Mouse (Mus musculus): ENCODE data around the gene Gm8947.
A peak's percentile ranks its signal among the peaks of the same experiment; 100 is the strongest.
"Not testable (repeated sequence)": the region's sequence is repeated elsewhere in the genome, so short reads cannot be mapped to it uniquely, and the experiment has no call there.

The Gm8947 gene

DNA sequence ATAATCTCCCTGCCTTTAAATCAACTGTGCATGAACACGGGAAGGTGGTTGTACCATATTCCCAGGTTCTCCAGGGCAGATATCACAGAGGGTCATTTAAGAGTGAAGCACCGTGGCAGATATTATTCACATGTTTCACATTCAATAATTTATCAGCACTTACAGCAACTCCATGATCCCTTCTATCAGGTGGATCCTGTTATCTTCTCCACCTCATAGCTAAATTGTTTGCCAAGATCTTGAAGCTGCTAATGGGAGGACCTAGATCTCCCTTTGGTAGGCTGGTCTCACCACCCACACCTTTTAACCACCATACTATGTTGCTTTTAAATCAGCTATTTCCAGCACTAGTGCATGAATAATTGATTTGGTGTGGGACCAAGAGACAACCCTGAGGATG is 12.0 kb upstream of the Gm8947 start:
- DNase-seq (ENCODE audit: low spot score), result no peak

DNA sequence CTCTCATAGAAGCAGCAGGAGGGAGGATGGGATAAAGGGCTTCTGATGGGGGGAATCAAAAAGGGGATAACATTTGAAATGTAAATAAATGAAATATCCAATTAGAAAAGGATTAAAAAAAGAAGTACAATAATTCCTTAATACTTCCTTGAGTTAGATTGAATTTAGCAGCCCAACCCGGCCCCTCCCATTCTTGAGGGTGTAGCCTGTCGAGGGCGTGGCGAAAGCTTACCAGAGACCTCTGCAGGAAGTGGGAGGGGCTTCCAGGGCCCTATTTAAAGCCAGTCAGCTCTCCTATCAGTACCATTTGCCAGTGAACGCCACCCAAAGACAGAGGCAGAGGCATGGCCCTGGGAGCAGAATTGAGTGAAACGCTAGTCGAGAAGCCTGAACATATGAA is 9.9 kb upstream of the Gm8947 start, which contains the start of gene Gm47985:
Gm47985 (plus strand) TSS at position 272 of the 400 bp plus-strand sequence.
- not testable (repeated sequence) for DNase-seq (ENCODE audit: low spot score)

GRCm38 (mm10) chr1:151186186-151186585 is 6.0 kb upstream of the Gm8947 start:
- not testable (repeated sequence) for DNase-seq (ENCODE audit: low spot score)

GRCm38 (mm10) chr1:151186879-151187424 is 5.2 kb upstream of the Gm8947 start:
- DNase-seq (ENCODE audit: low spot score), result not testable (repeated sequence)

DNA sequence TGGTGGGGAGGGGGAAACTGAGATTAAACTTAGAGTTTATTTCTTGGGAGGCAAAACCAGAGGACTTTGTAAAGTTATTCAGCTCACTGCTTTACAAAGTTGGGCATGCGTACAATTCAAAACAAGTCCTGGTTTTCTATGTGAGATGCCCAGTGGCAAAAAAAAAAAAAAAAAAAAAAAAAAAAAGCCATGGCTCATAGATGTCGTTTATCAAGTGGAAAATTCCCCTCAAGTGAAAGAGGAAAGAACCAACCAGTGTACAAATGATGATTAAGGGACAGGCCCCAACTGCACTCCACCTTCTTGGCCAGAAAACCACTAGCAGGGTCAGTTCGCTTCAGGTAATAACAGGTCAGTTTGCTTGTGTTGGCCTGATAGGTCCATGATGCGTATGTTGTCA is 3.7 kb upstream of the Gm8947 start:
- no peak for DNase-seq (ENCODE audit: low spot score)

GRCm38 (mm10) chr1:151192739-151193138 is 563 bp downstream of the Gm8947 start:
- not testable (repeated sequence) for DNase-seq (ENCODE audit: low spot score)

DNA sequence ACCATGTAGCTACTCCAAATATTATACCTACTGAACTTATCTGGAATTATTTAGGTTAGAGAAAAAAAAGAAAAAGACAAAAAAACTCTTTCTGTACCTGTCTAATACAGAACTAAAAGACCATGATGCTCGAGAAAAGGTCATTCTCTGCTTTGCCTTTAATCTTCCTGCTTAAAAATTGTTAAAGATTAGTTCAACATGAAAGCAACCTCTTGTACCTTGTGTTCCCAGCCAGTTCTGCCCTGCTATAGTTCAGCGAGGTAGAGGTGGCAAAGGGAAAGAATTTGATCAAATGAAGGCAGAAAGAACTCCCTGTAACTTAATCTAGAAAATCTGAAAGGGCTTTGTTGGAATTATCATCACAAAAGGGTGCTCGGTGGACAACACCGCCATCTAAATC is 3.8 kb downstream of the Gm8947 start:
- not testable (repeated sequence) for DNase-seq (ENCODE audit: low spot score)

GRCm38 (mm10) chr1:151196690-151197089 is 4.5 kb downstream of the Gm8947 start:
- not testable (repeated sequence) for DNase-seq (ENCODE audit: low spot score)

- DNase-seq (ENCODE audit: low spot score), result not testable (repeated sequence)
Observed at GRCm38 (mm10) chr1:151198120-151198519, 5.9 kb downstream of the Gm8947 start, which contains the start of gene Gm47995. Gene Gm47995, plus strand, starts transcription at chr1:151198448.

DNA sequence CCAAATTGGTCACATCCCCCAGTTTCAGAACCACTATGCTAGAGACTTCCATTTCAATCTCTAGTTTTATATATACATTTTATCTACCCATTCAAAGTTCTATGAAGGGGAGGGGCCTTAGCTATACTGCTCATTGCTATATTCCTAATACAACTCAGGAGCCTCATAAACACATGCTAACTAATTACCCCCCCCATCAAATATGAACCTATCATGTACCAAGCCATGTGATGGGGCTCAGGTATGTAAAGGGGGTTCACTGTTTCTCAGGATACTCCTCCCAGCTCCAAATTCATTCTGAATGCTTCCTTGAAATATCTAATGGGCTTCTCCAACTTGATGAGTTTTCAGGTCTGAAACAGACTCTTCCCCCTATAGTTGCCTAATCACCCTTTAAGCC is 8.4 kb downstream of the Gm8947 start:
- not testable (repeated sequence) for DNase-seq (ENCODE audit: low spot score)

DNA sequence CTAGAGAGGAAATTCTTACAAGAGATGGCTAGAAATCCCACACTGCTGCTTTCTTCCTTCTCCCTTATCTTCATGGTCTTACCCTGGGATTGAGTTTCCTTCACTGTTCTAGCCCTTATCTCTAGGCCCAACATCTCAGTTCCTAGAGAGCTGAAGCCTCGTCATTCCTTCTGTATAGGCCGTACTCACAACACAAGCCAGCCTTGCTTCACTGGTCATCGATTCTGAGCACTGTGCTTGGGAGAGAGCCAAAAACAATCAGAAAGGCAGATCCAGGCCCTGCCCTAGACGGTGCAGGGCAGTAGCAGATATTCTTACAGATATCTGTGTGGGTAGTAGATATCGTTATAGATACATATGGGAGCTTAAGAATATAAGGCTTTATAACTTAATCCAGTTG is 10.6 kb downstream of the Gm8947 start:
- DNase-seq (ENCODE audit: low spot score), result not testable (repeated sequence)

DNA sequence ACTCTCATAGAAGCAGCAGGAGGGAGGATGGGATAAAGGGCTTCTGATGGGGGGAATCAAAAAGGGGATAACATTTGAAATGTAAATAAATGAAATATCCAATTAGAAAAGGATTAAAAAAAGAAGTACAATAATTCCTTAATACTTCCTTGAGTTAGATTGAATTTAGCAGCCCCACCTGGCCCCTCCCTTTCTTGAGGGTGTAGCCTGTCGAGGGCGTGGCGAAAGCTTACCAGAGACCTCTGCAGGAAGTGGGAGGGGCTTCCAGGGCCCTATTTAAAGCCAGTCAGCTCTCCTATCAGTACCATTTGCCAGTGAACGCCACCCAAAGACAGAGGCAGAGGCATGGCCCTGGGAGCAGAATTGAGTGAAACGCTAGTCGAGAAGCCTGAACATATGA is 11.6 kb downstream of the Gm8947 start, which contains the start of gene 3110040M04Rik:
3110040M04Rik (plus strand) TSS at position 304 of the 400 bp plus-strand sequence.
- not testable (repeated sequence) for DNase-seq (ENCODE audit: low spot score)

DNA sequence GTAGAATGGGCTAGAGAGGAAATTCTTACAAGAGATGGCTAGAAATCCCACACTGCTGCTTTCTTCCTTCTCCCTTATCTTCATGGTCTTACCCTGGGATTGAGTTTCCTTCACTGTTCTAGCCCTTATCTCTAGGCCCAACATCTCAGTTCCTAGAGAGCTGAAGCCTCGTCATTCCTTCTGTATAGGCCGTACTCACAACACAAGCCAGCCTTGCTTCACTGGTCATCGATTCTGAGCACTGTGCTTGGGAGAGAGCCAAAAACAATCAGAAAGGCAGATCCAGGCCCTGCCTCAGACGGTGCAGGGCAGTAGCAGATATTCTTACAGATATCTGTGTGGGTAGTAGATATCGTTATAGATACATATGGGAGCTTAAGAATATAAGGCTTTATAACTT is 16.3 kb downstream of the Gm8947 start:
- DNase-seq (ENCODE audit: low spot score), result not testable (repeated sequence)

- not testable (repeated sequence) for DNase-seq (ENCODE audit: low spot score)
Observed at GRCm38 (mm10) chr1:151208944-151209343, 16.8 kb downstream of the Gm8947 start.

- DNase-seq (ENCODE audit: low spot score), result peak; percentile 11
Observed at GRCm38 (mm10) chr1:151209824-151210355, 17.7 kb downstream of the Gm8947 start, which contains the start of gene Gm47996. Gene Gm47996, plus strand, starts transcription at chr1:151210131.

GRCm38 (mm10) chr1:151211666-151212065 is 19.5 kb downstream of the Gm8947 start:
- not testable (repeated sequence) for DNase-seq (ENCODE audit: low spot score)

GRCm38 (mm10) chr1:151214862-151215261 is 22.7 kb downstream of the Gm8947 start:
- DNase-seq (ENCODE audit: low spot score), result no peak

- no peak for DNase-seq (ENCODE audit: low spot score)
Observed at GRCm38 (mm10) chr1:151215985-151216384, 23.8 kb downstream of the Gm8947 start.

DNA sequence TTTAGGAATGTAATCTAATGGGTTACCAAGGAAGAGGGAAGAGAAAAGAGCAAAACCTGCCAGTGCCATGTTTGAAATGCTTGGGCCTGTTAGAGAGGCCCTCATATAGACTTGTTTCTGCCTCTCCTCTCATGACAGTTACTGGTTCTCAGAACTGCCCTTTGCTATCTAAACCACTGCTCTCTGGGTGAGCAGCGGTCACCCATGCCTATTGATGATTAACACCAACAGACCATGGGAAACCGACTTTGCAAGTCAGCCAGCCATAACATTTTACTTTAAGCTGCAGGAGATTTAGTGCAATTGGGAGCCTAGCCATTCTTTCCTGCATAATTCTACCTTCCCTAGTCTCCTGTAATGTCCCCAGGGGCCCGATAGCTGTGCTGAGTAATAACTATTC is 24.2 kb downstream of the Gm8947 start:
- no peak for DNase-seq (ENCODE audit: low spot score)

GRCm38 (mm10) chr1:151219045-151219444 is 26.9 kb downstream of the Gm8947 start:
- DNase-seq (ENCODE audit: low spot score), result no peak

GRCm38 (mm10) chr1:151220098-151220497 is 27.9 kb downstream of the Gm8947 start:
- DNase-seq (ENCODE audit: low spot score), result no peak

GRCm38 (mm10) chr1:151222561-151223267 is 30.5 kb downstream of the Gm8947 start:
- DNase-seq (ENCODE audit: low spot score), result no peak

GRCm38 (mm10) chr1:151223377-151223776 is 31.2 kb downstream of the Gm8947 start:
- DNase-seq (ENCODE audit: low spot score), result no peak
